Mouse (Mus musculus) thymus, postnatal 4 days (tissue): ENCODE measurements around the gene Arid1b.

Experiments used
- DNase-seq: peaks from one replicate; pipeline ENCODE4 v3.0.0; 2021

The Arid1b gene

DNA sequence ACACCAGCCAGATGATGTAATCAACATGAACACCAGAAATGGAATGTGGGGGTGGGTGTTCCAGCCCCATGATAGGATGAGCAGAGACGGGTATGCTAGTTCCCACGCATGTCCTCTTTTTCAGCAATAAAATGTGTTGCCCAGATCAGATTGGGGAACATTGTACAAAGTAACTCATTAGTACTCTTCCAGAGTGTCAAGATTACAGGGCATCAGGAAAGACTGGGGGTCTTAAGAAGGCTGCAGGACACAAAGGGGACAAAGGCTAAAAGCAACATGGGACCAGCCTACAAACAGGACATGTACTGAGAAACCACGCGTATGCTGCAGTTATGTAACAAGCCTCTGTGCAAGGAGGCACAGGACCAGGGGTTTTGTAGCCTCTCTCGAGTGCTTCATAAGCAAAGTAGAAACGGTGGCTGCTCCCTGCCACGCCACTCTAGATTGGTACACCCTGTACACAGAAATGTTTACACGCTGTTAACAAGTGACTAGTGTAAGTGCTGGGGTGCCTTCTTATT lies 267.1 kb downstream of the Arid1b start:
- no peak for DNase-seq

GRCm38 (mm10) chr17:5261874-5262605 lies 267.9 kb downstream of the Arid1b start:
- DNase-seq: no peak

DNA sequence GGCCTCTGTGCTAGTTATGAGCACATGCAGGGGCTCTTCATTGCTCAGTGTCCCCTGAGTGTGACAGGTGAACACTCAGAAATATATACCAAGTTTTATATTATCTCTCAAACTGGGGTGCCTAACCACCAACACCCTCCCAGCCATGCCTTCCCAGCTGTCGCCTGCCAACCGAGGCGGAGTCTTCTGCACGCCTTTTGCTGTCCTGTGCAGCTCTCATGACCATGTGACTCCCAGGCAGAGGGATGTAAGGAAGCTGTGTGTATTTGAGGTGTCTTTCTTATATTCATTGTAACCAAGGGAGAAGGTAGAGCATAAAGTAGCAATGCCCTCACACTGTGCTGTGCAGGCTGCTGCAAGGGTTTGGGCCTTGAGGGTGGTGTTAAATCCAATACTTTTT lies 268.7 kb downstream of the Arid1b start:
- DNase-seq: no peak

GRCm38 (mm10) chr17:5264783-5265182 lies 270.7 kb downstream of the Arid1b start:
- no peak for DNase-seq

DNA sequence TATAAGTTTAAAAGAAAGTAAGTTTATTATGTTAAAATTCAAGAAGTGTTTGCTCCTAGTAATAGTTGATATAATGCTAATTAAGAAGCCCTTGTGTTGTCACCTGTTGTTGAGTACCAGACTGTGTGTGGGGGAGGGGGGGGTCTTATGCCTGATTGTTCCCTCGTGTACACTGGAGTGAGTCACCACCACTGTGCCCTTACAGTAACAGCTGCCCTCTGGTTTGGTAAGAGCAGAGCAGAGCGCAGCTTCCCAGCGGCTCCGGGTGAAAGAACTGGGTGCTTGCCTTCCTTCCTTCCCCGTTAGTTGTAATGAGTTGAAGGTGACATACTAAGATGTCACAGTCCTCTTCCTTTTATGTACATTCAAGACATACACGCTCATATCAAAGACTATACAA lies 271.5 kb downstream of the Arid1b start:
- DNase-seq: no peak

DNA sequence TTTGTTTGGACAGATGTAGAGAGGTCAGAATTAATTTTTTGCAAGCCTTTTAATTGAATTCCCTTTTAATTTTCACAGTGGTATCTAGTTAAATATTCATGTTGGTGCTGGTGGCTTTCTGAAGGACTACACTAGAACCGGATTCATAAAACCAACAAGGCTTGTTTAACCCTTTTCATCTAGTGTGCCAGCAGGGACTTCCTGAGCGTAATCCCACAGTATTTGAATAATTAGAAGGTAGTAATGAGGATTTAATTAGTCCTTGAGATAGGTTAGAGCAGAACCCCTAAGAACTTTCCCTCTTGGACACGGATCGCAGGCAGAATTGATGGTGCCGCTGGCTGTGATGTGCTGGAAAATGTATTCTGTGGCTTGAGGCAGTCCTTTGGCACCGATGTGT lies 273.6 kb downstream of the Arid1b start:
- DNase-seq: no peak

- DNase-seq: no peak
These were observed 275.2 kb downstream of the Arid1b start for GRCm38 (mm10) chr17:5269302-5269701.

DNA sequence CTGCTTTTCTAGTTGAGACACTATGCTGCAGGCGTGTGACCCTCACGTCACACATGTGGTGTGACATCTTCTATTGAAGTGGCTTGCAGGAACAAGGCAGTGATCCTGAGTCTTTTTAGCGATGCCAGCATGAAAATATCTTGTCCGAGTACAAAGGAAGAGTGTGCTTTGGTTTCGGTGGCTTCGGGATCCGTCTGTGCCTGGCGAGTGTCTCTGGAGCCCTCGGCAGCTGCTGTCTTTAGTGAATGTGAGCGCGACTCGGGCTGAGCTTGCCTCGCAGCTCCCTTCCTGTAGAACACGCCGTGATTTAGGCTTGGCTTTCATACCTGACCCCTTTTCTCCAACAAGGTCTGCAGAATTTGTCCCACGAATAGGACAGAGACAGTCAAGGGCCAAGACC lies 275.6 kb downstream of the Arid1b start:
- no peak for DNase-seq

DNA sequence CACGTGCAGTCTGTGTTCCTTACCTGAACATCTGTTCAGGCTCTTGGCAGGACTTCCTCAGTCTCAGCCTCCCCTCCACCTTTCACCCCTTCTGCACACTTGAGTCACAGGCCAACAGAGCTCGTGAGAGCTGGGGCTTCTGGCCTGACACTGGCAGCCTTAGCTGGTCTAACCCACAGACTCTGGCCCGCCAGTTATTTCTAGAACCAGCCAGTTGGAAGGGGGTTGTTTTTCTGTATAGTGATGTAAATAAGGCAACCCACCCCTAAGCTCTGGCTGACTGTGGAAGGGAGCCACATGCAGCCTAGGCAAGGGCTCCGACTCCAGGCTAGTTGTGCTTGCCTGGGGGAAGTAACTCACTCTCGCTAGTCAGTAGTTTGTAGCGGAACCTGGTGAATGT lies 276.7 kb downstream of the Arid1b start:
- no peak for DNase-seq

- DNase-seq: no peak
These were observed 279.0 kb downstream of the Arid1b start for GRCm38 (mm10) chr17:5273118-5273517.

DNA sequence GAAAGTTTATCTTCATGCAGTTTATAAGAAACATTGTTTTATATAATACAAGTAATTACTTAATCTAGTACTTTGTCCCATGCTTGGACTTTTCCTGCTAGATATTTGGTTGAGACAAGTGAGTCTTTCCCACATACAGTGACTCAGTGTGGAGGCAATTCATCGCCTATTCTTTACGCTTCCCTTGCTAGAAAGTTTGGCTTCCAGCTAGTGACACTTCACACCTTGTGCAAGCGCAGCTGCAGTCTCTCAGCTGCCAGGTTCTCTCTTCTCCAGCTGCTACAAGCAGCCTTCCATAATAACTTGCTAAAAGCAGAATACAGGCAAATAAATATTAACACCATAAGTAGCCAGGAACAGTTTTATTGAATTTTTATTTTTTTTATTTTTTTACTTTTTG lies 279.6 kb downstream of the Arid1b start:
- no peak for DNase-seq

DNA sequence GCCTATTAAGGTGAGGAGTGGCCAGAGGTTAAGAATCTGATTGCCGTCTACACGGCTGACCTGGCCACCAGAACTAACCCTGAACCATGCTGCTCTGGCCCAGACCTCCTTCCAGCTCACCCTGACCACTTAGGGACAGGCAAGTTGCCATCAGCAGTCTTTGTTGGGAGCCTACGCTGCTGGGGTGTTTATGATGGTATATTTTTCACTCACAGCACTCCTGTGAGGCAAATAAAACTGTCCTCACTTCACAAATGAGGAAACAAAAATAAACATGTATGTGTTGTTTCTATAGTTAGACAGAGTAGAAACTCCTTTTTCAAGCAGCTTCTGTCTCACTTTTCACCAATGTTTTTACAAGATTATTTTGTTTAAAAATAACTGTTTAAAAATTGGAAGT lies 280.3 kb downstream of the Arid1b start:
- DNase-seq: no peak

- DNase-seq: no peak
These were observed 281.6 kb downstream of the Arid1b start for GRCm38 (mm10) chr17:5275749-5276148.

DNA sequence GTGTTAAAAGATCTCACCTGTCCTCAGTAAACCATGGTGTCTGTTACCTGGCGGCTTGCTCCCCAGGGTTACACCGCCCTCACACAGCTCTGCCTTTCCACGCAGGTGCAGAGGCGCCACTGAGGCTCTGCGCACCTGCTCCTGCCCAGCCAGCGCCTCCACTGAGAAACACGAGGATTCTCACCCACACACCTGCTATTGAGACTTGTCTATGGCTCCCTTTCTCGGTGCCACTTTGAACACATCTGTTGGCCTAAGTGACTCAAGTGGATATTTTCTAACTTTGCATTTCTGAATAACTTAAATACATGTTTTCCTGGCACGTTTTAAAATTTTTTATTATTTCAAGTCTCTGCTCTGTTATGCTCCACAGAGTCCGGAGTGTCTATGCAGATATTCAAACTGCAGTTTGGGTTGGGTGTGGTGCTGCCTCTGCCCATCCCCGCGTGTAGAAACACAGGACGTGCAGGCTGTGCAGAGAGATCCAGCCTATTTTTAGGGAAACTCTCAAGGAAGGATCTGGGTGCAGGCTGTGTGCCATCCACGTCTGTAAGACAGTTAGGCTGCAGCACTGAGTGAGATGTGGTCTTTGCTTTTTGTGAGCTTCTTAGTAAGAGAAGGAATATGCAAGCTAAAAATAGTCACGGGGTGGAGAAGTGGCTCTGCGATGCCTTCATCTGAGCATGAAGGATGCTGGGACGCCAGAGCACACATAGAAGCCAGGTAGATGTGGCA lies 283.2 kb downstream of the Arid1b start:
- DNase-seq: no peak

DNA sequence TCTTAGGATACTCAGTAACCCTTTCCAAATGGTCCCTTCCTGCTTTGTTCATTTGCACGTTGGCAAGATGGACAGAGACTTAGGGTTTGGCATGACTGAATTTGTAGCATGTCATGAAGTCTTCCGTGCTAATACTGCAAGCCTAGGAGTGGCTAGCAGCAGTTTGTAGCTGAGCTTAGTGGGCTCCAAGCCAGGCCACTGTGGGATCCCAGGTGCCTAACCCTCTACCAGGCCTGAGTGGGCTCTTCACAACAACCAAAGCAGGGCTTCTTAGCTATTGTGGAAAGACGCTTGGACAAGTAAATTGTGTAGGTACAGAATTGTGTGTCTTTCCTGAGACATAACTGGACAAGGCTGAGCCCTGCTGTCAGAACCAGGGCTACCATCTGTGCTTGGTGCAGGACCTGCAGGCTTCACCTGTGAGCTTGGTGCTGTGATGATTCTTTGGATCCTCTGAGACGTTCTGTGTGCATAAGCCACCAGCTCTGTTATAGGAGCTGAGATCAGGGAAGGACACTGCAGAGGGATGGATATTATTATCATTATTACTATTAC lies 286.4 kb downstream of the Arid1b start:
- no peak for DNase-seq

DNA sequence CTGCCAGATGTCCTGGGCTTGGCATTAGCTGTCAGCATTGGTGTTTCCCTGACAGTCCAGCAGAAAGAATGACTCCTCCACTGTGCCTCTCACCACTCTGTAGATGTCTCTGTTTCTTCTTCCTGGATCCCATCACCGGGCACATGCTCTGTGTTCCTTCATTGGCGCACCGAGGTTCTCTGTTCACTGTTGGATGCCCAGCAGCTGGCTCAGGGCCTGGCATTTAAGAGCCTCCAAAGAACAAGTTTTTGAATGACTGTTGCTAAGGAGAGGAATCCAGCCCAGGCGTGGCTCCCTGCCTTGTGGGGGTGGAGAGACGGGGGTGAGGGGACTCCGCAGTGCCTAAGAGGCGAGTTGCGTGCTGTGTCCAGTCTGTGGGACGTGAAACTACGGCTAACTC lies 290.7 kb downstream of the Arid1b start:
- DNase-seq: no peak

GRCm38 (mm10) chr17:5285877-5286440 lies 291.8 kb downstream of the Arid1b start:
- DNase-seq: no peak

- DNase-seq: no peak
These were observed 292.6 kb downstream of the Arid1b start for GRCm38 (mm10) chr17:5286571-5287209.

- DNase-seq: no peak
These were observed 293.1 kb downstream of the Arid1b start for GRCm38 (mm10) chr17:5287210-5287591.

GRCm38 (mm10) chr17:5287641-5288040 lies 293.5 kb downstream of the Arid1b start:
- no peak for DNase-seq

DNA sequence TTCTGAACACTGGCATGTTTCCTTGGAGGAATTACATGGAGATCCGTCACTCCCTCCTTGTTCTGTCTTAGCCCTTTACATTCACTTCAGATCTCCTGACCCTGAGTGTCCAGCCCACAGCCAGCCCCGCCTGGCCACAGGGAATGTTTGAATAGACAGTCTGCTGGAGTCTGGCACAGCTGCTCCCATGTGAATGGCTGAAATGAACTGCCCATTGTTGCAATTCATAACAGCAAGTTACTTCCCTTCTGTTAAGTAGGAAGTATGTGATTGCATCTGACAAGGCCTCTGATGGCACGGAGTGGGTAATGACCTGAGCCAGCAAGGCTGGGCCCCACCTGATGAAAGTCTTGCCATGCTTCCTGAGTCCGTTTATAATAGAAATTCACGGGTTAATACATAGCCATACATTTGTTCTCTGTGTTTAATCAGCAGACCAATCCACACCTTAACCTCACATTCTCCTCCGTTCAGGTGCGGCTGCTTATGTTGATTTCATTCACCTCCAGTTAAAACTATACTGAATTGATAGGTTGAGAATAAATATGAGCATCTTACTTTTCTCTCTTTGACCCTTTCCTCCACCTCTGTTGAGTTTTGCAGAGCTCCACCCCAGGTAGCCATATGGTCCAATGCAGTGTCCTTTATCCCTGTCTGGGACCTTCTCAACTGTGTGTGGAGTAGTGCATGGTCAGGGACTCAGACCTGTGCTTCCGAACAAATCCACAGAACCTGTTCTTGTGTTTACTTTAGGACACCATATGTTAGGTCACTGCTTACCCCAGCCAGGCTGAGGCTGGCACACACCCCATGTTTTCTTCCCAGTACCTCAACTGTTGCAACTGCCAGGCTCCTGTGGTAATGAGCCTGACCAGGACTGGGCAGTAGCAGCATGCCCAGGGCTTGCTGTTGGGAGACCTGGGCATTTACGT lies 299.8 kb downstream of the Arid1b start:
- no peak for DNase-seq
